Mouse (Mus musculus): ENCODE data around the gene Galr3. TPM values are rescaled to one million over a fixed set of nuclear protein-coding genes. Genes with fewer than 3 reads are reported as not detected.

The Galr3 gene
- total RNA-seq, 2 experiments from 2014 or later, result 0.36 to 0.45 TPM

- intact Hi-C loops (cut with DNase I), result loop anchor here (5.0 kb wide), 2 partner anchors 38 to 67 kb away; partner anchors contain the start of genes 1700088E04Rik and Polr2f
- DNase-seq (ENCODE audit: extremely low spot score in 1 of 2, low spot score in 2 of 2), result peak; percentile 82 to 92
Observed at GRCm38 (mm10) chr15:79074913-79075532, 33.3 kb downstream of the Galr3 start, which contains the start of gene Eif3l. TSS of gene Eif3l (plus strand) at chr15:79075179.

- no peak for DNase-seq (ENCODE audit: extremely low spot score in 1 of 2, low spot score in 2 of 2)
- intact Hi-C loops (cut with DNase I), result loop anchor here (5.0 kb wide), 1 partner anchor 66 kb away; the partner anchor contains the start of genes 1700088E04Rik and Polr2f
Observed at GRCm38 (mm10) chr15:79075658-79076365, 34.1 kb downstream of the Galr3 start.

DNA sequence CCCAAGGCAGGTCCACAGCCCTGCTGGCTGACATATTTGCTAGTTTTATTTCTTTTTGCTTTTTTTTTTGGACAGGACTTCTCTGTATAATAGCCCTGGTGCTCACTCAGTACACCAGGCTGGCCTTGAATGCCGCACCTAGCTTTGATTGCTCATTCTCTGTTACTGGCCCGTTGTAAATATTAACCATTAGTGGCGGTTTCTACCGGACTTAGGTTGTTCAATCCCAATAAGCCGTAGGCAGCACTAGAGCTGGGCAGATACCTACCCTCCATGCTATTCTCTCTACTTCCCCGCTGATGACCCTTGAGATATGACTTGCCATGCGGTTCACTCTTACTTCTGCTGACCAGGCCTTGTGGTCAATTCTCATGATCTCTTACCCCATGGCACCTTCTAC lies 37.9 kb downstream of the Galr3 start:
- DNase-seq (ENCODE audit: extremely low spot score in 1 of 2, low spot score in 2 of 2), result no peak
- intact Hi-C loops (cut with DNase I), result loop anchor here (5.0 kb wide), 1 partner anchor 63 kb away; the partner anchor contains the start of genes 1700088E04Rik and Polr2f

DNA sequence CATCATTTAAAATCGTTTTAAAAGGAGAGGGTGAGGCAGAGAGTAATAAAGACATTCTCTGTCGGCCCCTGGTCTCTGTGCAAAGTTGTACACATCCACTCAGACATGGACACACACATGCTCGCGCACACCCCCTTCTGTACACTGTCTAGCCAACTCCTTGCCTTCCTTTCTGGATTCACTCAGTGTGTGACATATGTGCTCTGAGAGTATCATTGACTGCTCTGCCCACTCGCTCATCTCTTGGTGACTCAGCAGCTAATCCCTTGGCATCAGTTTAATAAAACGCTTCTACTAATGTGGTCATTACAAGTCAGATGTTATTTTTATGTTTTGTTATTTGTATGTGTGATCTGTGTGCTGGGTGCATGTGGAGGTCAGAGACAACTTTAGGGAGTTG lies 50.6 kb downstream of the Galr3 start:
- intact Hi-C loops (cut with DNase I), result no loop called here
- no peak for DNase-seq (ENCODE audit: extremely low spot score in 1 of 2, low spot score in 2 of 2)

Small RNA genes lying within 50 kb of the gene (microRNA-seq; reads per million reads assigned to microRNA genes)
- 2.6 reads per million for gene Mir6956

Other genes with a start within 250 kb of the Galr3 start
- gene Card10, start 238.8 kb upstream of the Galr3 start, total RNA-seq (2021), result 1 to 10 TPM; 4.3 to 5.1 TPM
- gene Cdc42ep1, start 199.3 kb upstream of the Galr3 start, total RNA-seq (2021), result 1 to 10 TPM; 6.2 to 8.4 TPM
- gene Lgals2, start 186.4 kb upstream of the Galr3 start, total RNA-seq (2021), result not detected
- 10 to 100 TPM; 54.7 to 57.6 TPM for gene Gga1, start 164.7 kb upstream of the Galr3 start, total RNA-seq (2021)
- gene Gm49510, start 142.2 kb upstream of the Galr3 start, total RNA-seq (2021), result not detected
- 1 to 10 TPM; 8.7 to 9.4 TPM for gene Sh3bp1, start 142.1 kb upstream of the Galr3 start, total RNA-seq (2021)
- gene Pdxp, start 128.0 kb upstream of the Galr3 start, total RNA-seq (2021), result 100 to 1,000 TPM; 146 to 158 TPM
- gene Lgals1, start 115.2 kb upstream of the Galr3 start, total RNA-seq (2021), result 10 to 100 TPM; 24.1 to 25.3 TPM
- 10 to 100 TPM; 40.9 to 41.4 TPM for gene Nol12, start 107.0 kb upstream of the Galr3 start, total RNA-seq (2021)
- 10 to 100 TPM; 31.7 to 37.6 TPM for gene Triobp, start 94.2 kb upstream of the Galr3 start, total RNA-seq (2021)
- 10 to 100 TPM; 73.4 to 81.3 TPM for gene H1f0, start 13.4 kb upstream of the Galr3 start, total RNA-seq (2021)
- gene Ankrd54, start 21.0 kb downstream of the Galr3 start, total RNA-seq (2021), result 10 to 100 TPM; 17.9 to 20.1 TPM
- gene Eif3l, start 33.3 kb downstream of the Galr3 start, total RNA-seq (2021), result 100 to 1,000 TPM in 1 of 2 experiments, 10 to 100 TPM in 1; 95.5 to 100 TPM
- gene Micall1, start 67.0 kb downstream of the Galr3 start, total RNA-seq (2021), result 10 to 100 TPM; 31.4 to 34.0 TPM
- gene Polr2f, start 99.1 kb downstream of the Galr3 start, total RNA-seq (2021), result 100 to 1,000 TPM; 123 to 124 TPM
- 10 to 100 TPM; 12.2 to 16.5 TPM for gene 1700088E04Rik, start 99.4 kb downstream of the Galr3 start, total RNA-seq (2021)
- gene Sox10, start 123.4 kb downstream of the Galr3 start, total RNA-seq (2021), result 10 to 100 TPM; 22.5 to 27.0 TPM
- 10 to 100 TPM; 53.9 to 59.1 TPM for gene Pick1, start 187.3 kb downstream of the Galr3 start, total RNA-seq (2021)
- gene Gm49486, start 187.5 kb downstream of the Galr3 start, total RNA-seq (2021), result 1 to 10 TPM; 1.3 to 1.8 TPM
- under 1 TPM in 1 of 2 experiments, not detected in 1; 0.19 TPM for gene Slc16a8, start 212.9 kb downstream of the Galr3 start, total RNA-seq (2021)
- gene Baiap2l2, start 243.7 kb downstream of the Galr3 start, total RNA-seq (2021), result 1 to 10 TPM; 7.0 to 9.1 TPM

All from left cerebral cortex, postnatal 10 days (tissue).